13 mouse cellular contexts compared by ENCODE assay signal in the genomic region with DNA sequence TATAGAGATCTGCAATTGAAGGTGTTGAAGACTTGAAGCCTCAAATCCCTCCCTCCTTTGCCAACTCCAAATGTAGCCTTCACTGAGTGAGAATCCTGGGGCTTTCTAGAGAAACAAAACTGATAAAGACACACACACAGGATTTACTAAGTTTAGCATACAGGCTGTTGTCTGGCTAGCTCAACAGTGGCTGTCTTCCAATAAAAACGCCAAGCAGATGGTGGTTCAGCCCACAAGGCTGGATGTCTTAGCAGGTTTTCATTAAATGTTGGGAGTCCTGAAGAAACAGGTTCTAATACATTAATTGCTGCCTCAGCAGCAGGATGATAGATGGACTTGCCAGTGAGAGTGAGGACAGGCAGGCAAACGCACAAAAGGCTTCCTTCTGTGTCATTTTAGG. TPM values are rescaled to one million over a fixed set of nuclear protein-coding genes. Genes with fewer than 3 reads are reported as not detected.
A peak's percentile ranks its signal among the peaks of the same experiment; 100 is the strongest.
DNase-seq lines count a peak whose midpoint lies in the region; ATAC-seq and TF ChIP-seq lines count a peak whose summit lies in the region.
"Had no signal": no experiment of that assay in that cellular context is flagged by ENCODE, and none has a peak within 500 bp of the region (broad histone marks: within the 10 kb centered on the region; RNA-seq: fewer than 3 reads in every experiment).

No protein-coding gene starts in this region.

- TF ChIP-seq CTCF in lung, embryonic 14.5 days (IDR thresholded peaks at IDR 0.05; ENCODE audit: low read depth), result no peak

- 0 out of 2 replicates have a peak overlapping the region, but pooled peaks have one; percentile 42 for H3K27ac ChIP-seq in lung, embryonic 14.5 days (ENCODE audit: low read depth)
- H3K27ac ChIP-seq: midbrain, embryonic 12.5 days had no signal

- WGBS in lung, embryonic 14.5 days, result 65% methylated on average over 2 of the region's 2 CpGs

- H3K36me3 ChIP-seq in lung, embryonic 14.5 days (ENCODE audit: insufficient read depth), result peaks cover 41% of the 10 kb centered on the region

- ATAC-seq in lung, embryonic 14.5 days (ENCODE audit: insufficient read depth), result no peak

- no peak overlapping the region for H3K4me3 ChIP-seq in lung, embryonic 14.5 days (ENCODE audit: low read depth, low read length)

- no peak overlapping the region for H3K4me2 ChIP-seq in lung, embryonic 14.5 days

- DNase-seq in embryo, embryonic 10.5 days (ENCODE audit: low spot score), result peak; percentile 9
- DNase-seq in embryo, embryonic 9.5 days (ENCODE audit: extremely low spot score), result no peak
- DNase-seq in lung, embryonic 14.5 days, result no peak
- no peak for DNase-seq in lung, postnatal 25 days (ENCODE audit: low spot score)
- peak; percentile 25 to 34 for DNase-seq in layer of hippocampus, postnatal 36 days
- peak; percentile 30 to 32 for DNase-seq in right cerebral cortex, postnatal 36 days (ENCODE audit: low spot score in 2 of 2)
- no peak for DNase-seq in gastrocnemius, postnatal 10 days
- no peak for DNase-seq in urinary bladder, adult 18-20 months (ENCODE audit: low spot score in 2 of 2)
- DNase-seq: gastrocnemius, postnatal 36 days had no signal

- H3K4me1 ChIP-seq in lung, embryonic 14.5 days (ENCODE audit: insufficient read depth), result peaks cover 14% of the 10 kb centered on the region; the same call in 1 of the 2 replicates

- no peak overlapping the region for H3K9ac ChIP-seq in lung, embryonic 14.5 days
- H3K9ac ChIP-seq: embryonic facial prominence, embryonic 15.5 days; limb, embryonic 12.5 days; midbrain, embryonic 12.5 days had no signal

- no peaks in the 10 kb centered on the region for H3K27me3 ChIP-seq in lung, embryonic 14.5 days (ENCODE audit: insufficient read depth, low read length)
- H3K27me3 ChIP-seq: embryonic facial prominence, embryonic 15.5 days; limb, embryonic 12.5 days; midbrain, embryonic 12.5 days had no signal

- no peaks in the 10 kb centered on the region for H3K9me3 ChIP-seq in lung, embryonic 14.5 days (ENCODE audit: low read depth, low read length)
- H3K9me3 ChIP-seq: embryonic facial prominence, embryonic 15.5 days; hindbrain, embryonic 10.5 days; limb, embryonic 12.5 days; midbrain, embryonic 12.5 days had no signal

RNA-seq across cellular contexts. Expression of a gene that starts 1.1 kb away (rescaled TPM):
- 300 and 304 TPM in 2 replicates for polyA plus RNA-seq in lung, embryonic 14.5 days (2014; fragmentation: Nextera tagmentation; extraction: Ambion mirVana)
- 10 to 100 TPM; 15.5 to 16.4 TPM for total RNA-seq in layer of hippocampus, postnatal 36 days (2021)
- total RNA-seq in gastrocnemius, postnatal 10 days (2021), result 10 to 100 TPM; 15.3 to 22.4 TPM

RNA-seq across cellular contexts. Expression of a gene that starts 32.5 kb away (rescaled TPM):
- 0.09 and 0.11 TPM in 2 replicates for polyA plus RNA-seq in lung, embryonic 14.5 days (2014; fragmentation: Nextera tagmentation; extraction: Ambion mirVana)
- 10 to 100 TPM; 58.3 to 71.0 TPM for total RNA-seq in layer of hippocampus, postnatal 36 days (2021)
- total RNA-seq in gastrocnemius, postnatal 10 days (2021), result under 1 TPM; 0.09 to 0.14 TPM

RNA-seq across cellular contexts. Expression of a gene that starts 56.6 kb away (rescaled TPM):
- polyA plus RNA-seq in lung, embryonic 14.5 days (2014; fragmentation: Nextera tagmentation; extraction: Ambion mirVana), result 108 and 109 TPM in 2 replicates
- total RNA-seq in layer of hippocampus, postnatal 36 days (2021), result 10 to 100 TPM; 68.6 to 72.3 TPM
- 10 to 100 TPM; 74.8 to 75.2 TPM for total RNA-seq in gastrocnemius, postnatal 10 days (2021)

Comparison
In these comparisons a context has a peak if more than half of its experiments do, and no peak if none do; other contexts are left out.
1. DNase-seq: peak in embryo, embryonic 10.5 days (single experiment), layer of hippocampus, postnatal 36 days (2 of 2) and right cerebral cortex, postnatal 36 days (2 of 2); none in embryo, embryonic 9.5 days (single experiment), lung, embryonic 14.5 days (single experiment), lung, postnatal 25 days (single experiment), gastrocnemius, postnatal 10 days (single experiment) and urinary bladder, adult 18-20 months (0 of 2).
2. RNA of a gene that starts 32.5 kb away (total RNA-seq): 58.3 to 71.0 TPM in layer of hippocampus, postnatal 36 days; 0.09 to 0.14 TPM in gastrocnemius, postnatal 10 days; every median in the first group is over 10 times any median in the second.